Mouse (Mus musculus) ZHBTc4 (cell line): Measurements from ENCODE around the gene Irf4.

ENCODE experiments used
- DNase-seq: peaks from one replicate; pipeline ENCODE4 v3.0.0-alpha.2; 2011; ENCODE audit warnings: low read depth, low spot score

Gene Irf4

GRCm38 (mm10) chr13:30801886-30802285, 52.9 kb downstream of the Irf4 start:
- no peak for DNase-seq

- DNase-seq, result no peak
Observed at GRCm38 (mm10) chr13:30802336-30802955, 53.4 kb downstream of the Irf4 start.

GRCm38 (mm10) chr13:30809240-30809639, 60.2 kb downstream of the Irf4 start:
- DNase-seq, result no peak

GRCm38 (mm10) chr13:30813464-30813863, 64.4 kb downstream of the Irf4 start:
- no peak for DNase-seq

GRCm38 (mm10) chr13:30814256-30814655, 65.2 kb downstream of the Irf4 start:
- no peak for DNase-seq
